Mouse (Mus musculus) ES-E14 (cell line): ENCODE results near the gene Tnip1. TPM values are rescaled to one million over a fixed set of nuclear protein-coding genes. Genes with fewer than 3 reads are reported as not detected.

ENCODE experiments used
- DNase-seq: peaks from one replicate; pipeline ENCODE4 v3.0.0-alpha.2; 2013; ENCODE audit warnings: low read depth, low spot score
- H3K27ac ChIP-seq: 2 replicates; pipeline ENCODE4 v1.5.1; 2012; ENCODE audit warnings: low read depth, mild to moderate bottlenecking, low read length, moderate library complexity, mixed read lengths; ENCODE audit not compliant: poor library complexity, insufficient read depth, severe bottlenecking
- H3K36me3 ChIP-seq: 2 replicates; pipeline ENCODE4 v1.6.1; 2012; ENCODE audit warnings: mild to moderate bottlenecking, low read length, moderate library complexity, mixed read lengths; ENCODE audit not compliant: control insufficient read depth, poor library complexity, insufficient read depth, severe bottlenecking
- H3K4me1 ChIP-seq, 2 experiments: fragments of 150-350 bp in 1 of 2; sonication (generic) in 1 of 2; 2 replicates each; pipeline ENCODE4 v1.6.1; 2012; ENCODE audit warnings: low read length in 2 of 2, mild to moderate bottlenecking in 1 of 2, mixed read lengths in 1 of 2; ENCODE audit not compliant: control insufficient read depth in 2 of 2, insufficient read depth in 2 of 2, poor library complexity in 1 of 2
- H3K4me3 ChIP-seq, 2 experiments: fragments of 150-350 bp in 1 of 2; sonication (generic) in 1 of 2; 2 replicates each; pipeline ENCODE4 v1.5.1; 2012; ENCODE audit warnings: low read length in 2 of 2, low read depth in 1 of 2, mild to moderate bottlenecking in 1 of 2, mixed read lengths in 1 of 2; ENCODE audit not compliant: insufficient read depth in 1 of 2, poor library complexity in 1 of 2, severe bottlenecking in 1 of 2
- H3K9ac ChIP-seq: 2 replicates; pipeline ENCODE4 v1.6.1; 2012; ENCODE audit warnings: low read depth, mild to moderate bottlenecking, low read length, mixed read lengths; ENCODE audit not compliant: poor library complexity, insufficient read depth, severe bottlenecking
- H3K9me3 ChIP-seq: fragments of 150-350 bp; sonication (generic); 2 replicates; pipeline ENCODE4 v1.6.1; 2012; ENCODE audit warnings: low read depth, mild to moderate bottlenecking, low read length; ENCODE audit not compliant: control insufficient read depth, insufficient read depth
- CHD2 ChIP-seq: IDR thresholded peaks from 2 replicates; pipeline ENCODE4 v1.6.1; 2014; ENCODE audit warnings: mild to moderate bottlenecking, low read depth, low read length, inconsistent platforms
- HCFC1 ChIP-seq: IDR thresholded peaks from 2 replicates; pipeline ENCODE4 v1.6.1; 2012; ENCODE audit warnings: low read length, inconsistent platforms, borderline replicate concordance; ENCODE audit not compliant: insufficient read depth
- MAFK ChIP-seq: IDR thresholded peaks from 2 replicates; pipeline ENCODE4 v1.6.1; 2014; ENCODE audit warnings: mild to moderate bottlenecking, low read depth, low read length, inconsistent platforms; ENCODE audit not compliant: insufficient read depth
- ZC3H11A ChIP-seq: IDR thresholded peaks from 2 replicates; pipeline ENCODE4 v1.6.1; 2012; ENCODE audit warnings: low read depth, mild to moderate bottlenecking, inconsistent platforms, low read length, borderline replicate concordance
- ZNF384 ChIP-seq: IDR thresholded peaks from 2 replicates; pipeline ENCODE4 v1.6.1; 2012; ENCODE audit warnings: low read depth, low read length, inconsistent platforms
- in situ Hi-C, 2 experiments: fragments of 600-800 bp; cut with MboI; formaldehyde crosslinking; loops; one replicate each; pipeline ENCODE4 v1.15.1; 2025; ENCODE audit warnings: low sequenced_read_pairs in 2 of 2, inconsistent platforms in 1 of 2; ENCODE audit not compliant: unreplicated experiment in 2 of 2
- total RNA-seq: library from RNA; depleted of rRNA; stranded (reverse); fragments of 300-350 nt; gene quantifications from 2 replicates; pipeline ENCODE4 v1.2.3, GENCODE M21; 2012

The Tnip1 gene
- total RNA-seq, 1 experiment = 14.3 TPM

- Histone ChIP-seq H3K27ac (no peak overlapping the region), H3K4me3 (no peak overlapping the region), H3K36me3 (peaks cover 60% of the 10 kb centered on the region), H3K9ac (no peak overlapping the region), H3K4me1 (no peaks in the 10 kb centered on the region), H3K9me3 (no peaks in the 10 kb centered on the region)
- TF ChIP-seq ZNF384 (no peak), CHD2 (no peak), HCFC1 (no peak), ZC3H11A (no peak), MAFK (no peak)
- in situ Hi-C loops = no loop called here
- no peak for DNase-seq
Observed at GRCm38 (mm10) chr11:54928886-54929285, 33.8 kb downstream of the Tnip1 start.

- Histone ChIP-seq H3K4me1 (no peaks in the 10 kb centered on the region), H3K9me3 (no peaks in the 10 kb centered on the region), H3K9ac (no peak overlapping the region), H3K36me3 (peaks cover 62% of the 10 kb centered on the region), H3K27ac (no peak overlapping the region), H3K4me3 (no peak overlapping the region)
- in situ Hi-C loops = no loop called here
- no peak for DNase-seq
- TF ChIP-seq ZC3H11A = no peak
- no peak for TF ChIP-seq ZNF384
- no peak for TF ChIP-seq HCFC1
- TF ChIP-seq CHD2 = no peak
- TF ChIP-seq MAFK = no peak
Observed at GRCm38 (mm10) chr11:54928219-54928618, 34.5 kb downstream of the Tnip1 start.

GRCm38 (mm10) chr11:54927346-54928140 lies 35.2 kb downstream of the Tnip1 start:
- no peaks in the 10 kb centered on the region for H3K9me3 ChIP-seq
- in situ Hi-C loops = no loop called here
- no peak overlapping the region for H3K9ac ChIP-seq
- DNase-seq = peak; percentile 58
- H3K4me1 ChIP-seq = no peaks in the 10 kb centered on the region; a peak in 1 of 4 replicates
- no peak overlapping the region for H3K4me3 ChIP-seq
- TF ChIP-seq ZNF384 (no peak), CHD2 (no peak), ZC3H11A (no peak), HCFC1 (no peak), MAFK (no peak)
- peaks cover 65% of the 10 kb centered on the region for H3K36me3 ChIP-seq
- H3K27ac ChIP-seq = no peak overlapping the region

GRCm38 (mm10) chr11:54924145-54924544 lies 38.6 kb downstream of the Tnip1 start:
- in situ Hi-C loops = no loop called here

More at GRCm38 (mm10) chr11:54924145-54924544, 38.6 kb downstream of the Tnip1 start:
- Histone ChIP-seq H3K4me3 (no peak overlapping the region), H3K36me3 (peaks cover 63% of the 10 kb centered on the region), H3K9me3 (no peaks in the 10 kb centered on the region), H3K9ac (no peak overlapping the region), H3K4me1 (peaks cover 0 to 3% of the 10 kb centered on the region in 2 experiments; a peak in 1 of 4 replicates), H3K27ac (no peak overlapping the region)
- TF ChIP-seq ZC3H11A (no peak), CHD2 (no peak), HCFC1 (no peak), ZNF384 (no peak), MAFK (no peak)
- no peak for DNase-seq
